Mouse (Mus musculus) bone marrow, adult 2 months (tissue): ENCODE measurements at regions not wholly inside any gene's neighbourhood (a gene's known extent, or its start where the extent isn't known, plus 50 kb on each side); places are given as distances from the start of the nearest gene placed in this dataset.

Experiments
- CTCF ChIP-seq: fragments of 200-500 bp; IDR thresholded peaks from 2 replicates; pipeline ENCODE4 v1.5.1; 2011; ENCODE audit warnings: low read length, control low read depth; ENCODE audit not compliant: control insufficient read depth, insufficient read depth
- POLR2A ChIP-seq: fragments of 200-500 bp; IDR thresholded peaks from 2 replicates; pipeline ENCODE4 v1.6.1; 2011; ENCODE audit warnings: low read depth, mild to moderate bottlenecking, control low read depth, low read length, borderline replicate concordance; ENCODE audit not compliant: control insufficient read depth

DNA sequence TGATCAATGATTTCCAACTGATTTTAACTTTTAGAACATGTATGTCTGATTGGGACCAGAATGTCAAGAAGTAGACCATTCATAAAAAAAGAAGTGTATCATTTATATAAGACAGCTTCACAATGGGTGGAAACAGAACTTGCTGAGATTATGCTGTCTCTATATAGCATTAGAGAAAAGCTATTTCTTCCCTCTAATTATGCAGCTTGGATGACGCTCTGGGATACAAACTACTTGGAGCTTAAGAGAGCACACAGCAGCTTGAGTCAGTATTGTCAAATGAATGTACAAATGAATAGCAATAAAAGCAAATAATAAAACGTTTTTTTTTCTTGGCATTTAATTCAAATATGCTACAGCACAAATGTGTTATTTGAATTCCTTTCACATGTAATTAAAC is 428.7 kb downstream of the Hace1 start:
- no peak for TF ChIP-seq CTCF
- no peak for TF ChIP-seq POLR2A
